Mouse (Mus musculus): Measurements from ENCODE around the gene Nkx2-5.

Nkx2-5 gene

DNA sequence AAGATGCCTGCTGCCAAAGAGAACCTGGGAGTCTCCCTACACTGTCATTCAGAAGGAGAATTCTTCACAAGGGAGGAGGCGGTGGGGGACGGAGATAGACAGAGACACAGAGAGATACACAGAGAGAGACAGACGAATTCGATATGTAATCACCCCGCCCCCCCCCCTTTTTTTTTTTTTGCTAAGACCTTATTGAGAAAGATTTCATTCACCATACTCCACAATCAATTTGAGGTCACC lies at the start of gene Nkx2-5:
Gene Nkx2-5 (minus strand): TSS at position 101 of the 240 bp plus-strand sequence.
- no peak for DNase-seq (ENCODE audit: low spot score in 2 of 2)

DNA sequence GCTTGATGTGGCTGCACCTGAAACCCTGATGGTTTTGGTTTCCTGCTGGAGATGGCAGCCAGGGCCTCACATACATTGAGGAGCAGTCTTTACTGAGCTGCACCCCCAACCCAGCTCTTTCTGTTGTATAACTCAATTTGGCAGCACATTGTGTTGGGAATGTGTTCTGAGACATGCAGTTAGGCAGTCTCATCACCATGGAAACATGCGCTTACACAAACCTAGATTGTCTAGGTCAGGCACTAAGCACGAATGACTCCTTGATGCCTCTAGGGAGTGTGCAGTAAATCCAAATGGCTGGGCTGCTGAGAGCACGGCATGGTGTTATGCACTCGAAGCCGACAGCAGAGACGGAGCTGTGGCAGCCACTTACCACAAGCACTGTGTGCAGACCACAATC lies 49.5 kb upstream of the Nkx2-5 start:
- no peak for DNase-seq (ENCODE audit: low spot score in 2 of 2)

DNA sequence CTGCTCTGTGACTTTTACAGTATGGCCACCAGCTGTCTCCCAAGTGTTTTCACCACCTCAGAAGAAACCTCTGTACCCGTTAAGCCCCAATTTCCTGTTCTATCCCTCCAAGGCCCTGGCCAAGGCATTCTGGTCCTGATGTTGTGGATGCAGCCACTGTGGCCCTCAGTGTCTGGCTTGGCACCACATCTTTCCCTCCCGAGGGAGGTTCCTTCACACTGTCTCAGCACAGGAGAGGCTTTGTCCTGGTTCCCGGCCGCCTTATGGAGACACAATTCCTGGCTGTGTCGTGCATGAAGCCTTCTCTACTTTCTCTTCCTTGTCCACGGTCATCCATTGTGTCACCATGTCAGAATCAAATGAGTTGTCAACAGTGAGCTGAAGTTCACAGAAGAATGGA lies 48.7 kb upstream of the Nkx2-5 start:
- no peak for DNase-seq (ENCODE audit: low spot score in 2 of 2)

DNA sequence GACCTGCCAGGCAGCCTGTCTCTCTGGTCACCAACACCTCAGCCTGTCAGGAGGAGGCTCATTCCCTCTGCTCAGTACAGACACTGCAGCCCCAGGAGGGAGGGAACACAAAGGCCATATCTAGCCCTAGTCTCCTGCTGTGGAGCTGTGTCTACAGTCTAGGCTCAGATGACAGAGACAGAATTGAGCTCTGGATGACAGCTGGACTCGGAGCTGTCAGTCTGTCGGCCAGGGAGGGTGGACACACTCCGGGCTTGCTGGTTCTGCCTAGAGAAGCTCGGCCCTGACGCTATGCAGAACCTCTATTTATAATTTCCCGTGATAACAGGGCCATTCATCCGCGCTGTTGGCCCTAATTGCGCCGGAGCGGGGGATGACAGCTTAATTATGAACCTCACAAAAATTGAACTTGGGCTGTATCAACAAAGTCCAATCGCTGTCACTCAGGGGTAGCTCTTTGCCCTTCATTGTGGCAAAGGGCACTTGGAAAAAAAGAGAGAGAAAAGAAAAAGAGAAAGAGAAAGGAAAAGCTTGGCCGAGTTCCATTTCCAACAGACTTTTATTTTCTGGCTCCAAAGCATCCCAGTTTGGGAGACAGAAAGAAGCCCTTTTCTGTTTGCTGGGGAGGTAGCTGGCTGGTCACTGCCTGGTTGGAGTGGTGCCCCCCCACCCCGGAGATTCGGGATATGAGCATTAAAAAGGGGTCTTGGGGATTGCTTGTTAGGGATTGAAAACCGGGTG lies 48.0 kb upstream of the Nkx2-5 start:
- no peak for DNase-seq (ENCODE audit: low spot score in 2 of 2)

DNA sequence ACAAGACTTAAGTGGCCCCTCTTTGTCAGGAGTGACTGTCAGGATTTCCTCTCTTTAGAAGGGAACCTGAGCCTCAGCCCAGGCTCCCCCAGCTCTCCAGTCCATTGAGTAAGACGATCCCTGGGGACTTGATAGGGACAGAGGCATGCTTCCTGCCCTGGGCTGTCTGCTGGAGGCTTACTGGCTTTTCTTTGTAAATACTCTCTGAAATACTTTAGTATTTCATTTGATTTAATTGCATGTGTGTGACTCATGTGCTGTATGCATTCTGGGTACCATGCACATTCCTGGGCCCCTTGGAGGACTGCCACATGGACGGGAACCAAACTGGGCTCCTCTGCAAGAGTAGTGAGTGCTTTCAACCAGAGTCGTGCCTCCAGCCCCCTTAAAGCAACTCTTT lies 43.1 kb upstream of the Nkx2-5 start:
- no peak for DNase-seq (ENCODE audit: low spot score in 2 of 2)

DNA sequence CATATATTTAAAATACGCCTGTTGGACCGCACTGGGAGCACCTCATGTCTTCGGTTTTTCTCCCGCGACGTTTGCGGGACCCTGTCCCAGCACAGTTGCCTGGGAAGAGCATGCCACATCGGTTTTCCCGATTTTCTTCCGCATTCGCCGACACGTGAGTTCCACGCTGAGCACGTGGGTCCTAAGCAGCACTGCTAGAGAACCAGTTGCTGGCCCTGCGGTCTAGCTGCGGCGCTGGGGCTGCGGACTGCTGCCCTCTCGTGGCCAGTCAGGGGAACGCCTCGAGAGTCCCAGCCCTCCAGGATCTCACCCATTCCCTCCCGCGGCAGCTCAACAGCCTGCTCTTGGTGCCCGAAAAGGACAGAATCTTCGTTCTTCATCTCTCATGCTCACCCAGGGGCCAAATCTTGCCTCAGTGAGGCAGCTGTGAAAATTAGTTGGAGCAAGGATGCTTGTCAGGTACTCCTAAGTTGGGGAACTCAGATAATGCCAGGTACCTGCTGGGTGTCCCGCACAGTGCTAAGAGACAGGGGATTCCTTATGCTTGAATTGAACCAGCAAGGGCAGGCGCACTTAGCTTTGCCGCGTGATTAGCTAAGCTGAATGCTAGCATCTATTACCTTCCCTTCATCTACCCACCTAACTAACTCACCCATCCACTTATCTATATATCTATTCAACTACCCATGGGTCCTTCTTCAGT lies 41.4 kb upstream of the Nkx2-5 start:
- DNase-seq (ENCODE audit: low spot score in 2 of 2) = peak; percentile 65 to 78

DNA sequence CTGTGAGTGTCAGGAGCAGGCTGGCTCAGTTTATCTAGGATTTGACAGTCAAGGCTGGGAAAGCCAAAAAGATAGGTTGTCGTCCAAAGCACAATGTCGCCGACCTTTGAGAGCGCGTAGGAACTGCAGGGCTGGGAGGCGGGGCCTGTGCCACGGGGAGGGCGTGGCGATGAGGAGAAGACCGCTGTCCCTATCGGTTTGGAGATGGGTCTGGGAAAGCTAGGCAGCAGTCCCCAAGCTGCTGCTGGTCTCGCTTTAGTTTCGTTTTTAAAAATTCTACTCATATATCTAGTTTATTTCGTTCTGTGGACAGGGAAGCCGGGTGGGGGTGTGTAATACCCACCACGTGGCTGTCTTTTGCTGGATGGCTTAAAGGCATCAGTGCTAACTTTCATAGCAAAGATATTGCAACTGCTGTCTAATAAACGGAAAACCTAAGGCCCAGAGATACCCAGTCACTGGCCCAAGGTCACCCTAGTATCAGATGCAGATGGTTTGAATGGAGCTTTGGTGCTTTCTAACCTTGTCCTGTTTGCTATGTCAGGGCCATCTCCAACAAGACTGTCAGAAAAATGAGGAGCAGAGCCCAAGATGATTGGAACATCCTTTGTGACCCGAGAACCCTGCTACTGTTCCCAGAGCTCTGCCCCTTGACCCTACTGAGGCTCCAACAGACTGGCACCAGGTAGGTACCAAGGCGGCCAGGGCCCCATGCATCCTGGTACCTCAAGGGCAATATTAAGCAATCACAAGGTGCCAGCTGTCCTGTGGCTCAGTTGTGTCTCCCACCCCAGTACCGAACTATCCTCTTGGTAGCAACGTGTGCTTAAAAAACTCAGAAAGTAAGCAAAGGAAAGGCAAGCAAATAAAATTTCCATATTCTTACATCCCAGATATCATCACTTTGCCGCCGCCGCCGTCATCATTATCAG lies 40.5 kb upstream of the Nkx2-5 start:
- DNase-seq (ENCODE audit: low spot score in 2 of 2) = peak in 1 of 2 experiments; percentile 37

DNA sequence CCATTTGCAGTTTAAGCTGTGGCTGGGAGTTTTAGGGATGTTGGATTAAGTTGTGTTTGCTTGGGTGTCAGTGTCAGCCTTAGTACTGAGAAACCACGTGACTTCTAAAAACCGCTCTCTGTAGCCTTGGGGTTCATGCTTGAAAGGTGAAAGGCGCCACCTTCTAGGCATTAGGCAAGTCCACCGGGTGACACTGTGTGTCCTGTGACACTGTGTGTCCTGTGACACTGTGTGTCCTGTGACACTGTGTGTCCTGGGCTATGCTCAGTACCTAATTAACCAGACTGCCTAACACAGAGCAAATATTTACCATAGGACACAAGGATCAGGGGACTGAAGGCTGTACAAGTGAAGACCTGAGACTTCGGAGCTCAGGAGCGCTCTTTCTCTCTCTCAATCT lies 38.8 kb upstream of the Nkx2-5 start:
- no peak for DNase-seq (ENCODE audit: low spot score in 2 of 2)

DNA sequence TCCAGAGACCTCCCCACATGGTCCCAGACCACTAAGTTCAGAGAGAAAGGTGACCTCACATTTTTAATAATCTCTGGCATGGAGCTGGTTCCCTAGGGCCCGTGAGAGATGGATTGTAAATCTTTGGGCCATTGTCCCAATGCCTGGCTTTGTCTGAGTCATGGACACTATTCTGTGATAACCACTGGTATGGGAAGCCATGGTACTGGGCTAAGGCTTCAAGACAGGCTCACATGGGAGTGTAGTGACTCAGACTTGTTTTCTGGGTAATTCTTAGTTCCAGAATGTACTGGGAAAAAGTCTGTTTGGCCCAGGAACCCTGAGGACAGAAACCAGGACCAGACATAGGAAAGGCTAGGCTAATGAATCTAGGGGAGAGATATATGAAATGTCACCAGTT lies 37.9 kb upstream of the Nkx2-5 start:
- DNase-seq (ENCODE audit: low spot score in 2 of 2) = no peak

DNA sequence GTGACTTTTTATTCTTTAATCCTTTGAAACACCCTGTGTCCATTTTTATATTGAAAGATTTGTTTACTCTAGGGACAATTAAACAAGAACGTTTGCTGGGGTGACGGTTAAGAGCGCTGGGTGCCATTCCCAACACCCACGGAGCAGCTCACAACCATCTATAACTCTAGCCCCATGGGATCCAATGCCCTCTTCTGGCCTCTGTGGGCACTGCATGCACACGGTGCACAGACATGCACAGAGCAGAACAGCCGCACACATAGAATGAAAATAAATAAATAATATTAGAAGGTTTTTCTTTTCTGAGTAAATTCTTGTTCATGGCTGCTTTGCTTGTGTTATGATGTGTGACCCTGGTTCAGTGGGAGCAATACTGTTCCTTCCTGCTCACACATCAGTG lies 34.4 kb upstream of the Nkx2-5 start:
- no peak for DNase-seq (ENCODE audit: low spot score in 2 of 2)

DNA sequence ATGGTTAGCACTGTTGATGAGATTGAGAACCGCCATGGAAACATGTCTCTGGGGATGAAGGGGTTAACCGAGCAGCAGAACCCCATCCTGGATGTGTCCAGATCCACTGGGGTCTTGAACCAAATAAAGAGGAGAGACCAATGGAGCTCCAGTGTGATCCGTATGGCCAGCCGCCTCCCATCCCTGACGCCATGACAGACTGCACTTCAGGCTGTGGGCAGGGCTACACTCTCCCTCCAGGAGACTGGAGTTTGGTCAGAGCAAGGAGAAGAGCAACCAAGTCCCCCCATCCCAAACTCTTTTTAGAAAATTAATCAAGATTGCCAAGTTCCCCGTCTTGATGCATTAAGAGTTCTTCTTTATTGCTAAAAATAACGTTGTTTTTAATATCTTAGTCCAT lies 33.1 kb upstream of the Nkx2-5 start:
- no peak for DNase-seq (ENCODE audit: low spot score in 2 of 2)

DNA sequence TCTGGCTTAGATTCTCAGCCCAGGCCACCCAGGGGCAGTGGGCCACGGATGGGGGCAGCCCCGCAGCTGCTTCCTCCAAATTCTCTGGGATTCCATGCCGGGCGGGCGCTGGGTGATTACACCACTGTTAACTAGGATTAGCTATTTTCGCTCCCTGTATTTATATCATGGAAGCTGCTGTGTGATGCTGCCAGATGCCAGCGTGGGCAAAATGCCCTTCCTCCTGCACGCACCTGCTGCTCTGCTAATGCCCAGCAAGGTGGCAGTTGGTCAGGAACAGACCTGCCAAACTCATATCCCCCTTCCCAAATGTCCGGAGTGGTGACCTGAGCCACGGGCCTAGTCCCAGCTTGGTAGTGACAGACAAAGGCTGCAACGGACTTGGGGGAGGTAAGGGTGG lies 29.7 kb upstream of the Nkx2-5 start:
- DNase-seq (ENCODE audit: low spot score in 2 of 2) = no peak

DNA sequence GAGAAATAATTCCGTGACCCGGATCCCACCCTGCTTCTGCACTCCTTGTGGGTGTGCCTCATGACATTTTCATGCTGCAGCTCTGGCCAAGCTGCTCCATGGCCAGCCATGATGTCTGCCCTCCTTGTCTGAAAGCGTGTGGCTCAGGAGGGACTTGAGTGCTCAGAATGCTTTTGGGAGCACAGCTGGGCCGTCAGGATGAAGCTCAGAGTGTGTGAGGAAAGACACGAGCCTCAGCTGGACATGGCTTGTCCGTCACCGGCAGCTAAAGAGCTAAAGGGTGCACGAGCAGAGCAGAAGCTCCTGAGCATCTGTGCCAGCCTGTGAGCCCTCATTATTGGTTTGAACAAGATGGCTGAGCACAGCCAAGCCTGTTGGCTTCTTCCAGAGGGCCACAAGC lies 28.7 kb upstream of the Nkx2-5 start:
- DNase-seq (ENCODE audit: low spot score in 2 of 2) = no peak

DNA sequence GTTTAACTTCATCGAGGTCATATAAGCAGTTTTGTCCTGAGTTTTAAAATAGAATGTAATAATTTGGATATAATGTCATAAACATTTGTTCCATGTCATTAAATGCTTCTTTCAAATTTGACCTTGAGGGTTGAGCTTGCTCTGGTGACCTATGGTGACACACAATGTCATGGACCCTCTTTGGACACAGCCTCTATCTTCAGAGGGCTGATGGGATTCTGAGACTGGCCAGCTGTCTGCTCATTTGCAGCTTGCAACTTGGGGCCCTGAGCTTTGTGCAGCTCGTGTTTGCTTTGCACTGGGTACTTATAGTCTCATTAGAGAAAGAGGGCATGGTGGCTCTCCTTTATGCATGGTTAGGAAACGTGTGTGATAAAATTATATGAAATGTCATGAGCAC lies 28.1 kb upstream of the Nkx2-5 start:
- DNase-seq (ENCODE audit: low spot score in 2 of 2) = no peak

DNA sequence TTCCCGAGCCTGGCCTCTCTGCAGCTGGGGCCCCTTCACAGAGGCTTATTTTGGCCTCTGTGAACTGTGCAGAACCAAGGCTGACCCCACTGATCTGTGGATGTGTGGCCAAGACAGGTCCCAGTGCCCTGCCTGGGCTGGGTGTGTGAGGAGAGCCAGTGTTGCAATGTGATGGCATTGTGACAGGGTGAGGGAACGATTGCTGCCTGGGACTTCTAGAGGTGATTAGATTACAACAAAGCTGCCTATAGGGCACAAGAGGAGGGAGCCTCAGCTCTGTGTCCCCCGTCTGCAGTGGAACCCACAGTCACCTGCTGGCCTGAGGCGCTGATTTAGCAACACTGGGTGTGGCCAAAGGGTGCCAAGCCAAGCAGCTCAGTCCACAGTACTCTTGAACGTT lies 23.9 kb upstream of the Nkx2-5 start:
- no peak for DNase-seq (ENCODE audit: low spot score in 2 of 2)

DNA sequence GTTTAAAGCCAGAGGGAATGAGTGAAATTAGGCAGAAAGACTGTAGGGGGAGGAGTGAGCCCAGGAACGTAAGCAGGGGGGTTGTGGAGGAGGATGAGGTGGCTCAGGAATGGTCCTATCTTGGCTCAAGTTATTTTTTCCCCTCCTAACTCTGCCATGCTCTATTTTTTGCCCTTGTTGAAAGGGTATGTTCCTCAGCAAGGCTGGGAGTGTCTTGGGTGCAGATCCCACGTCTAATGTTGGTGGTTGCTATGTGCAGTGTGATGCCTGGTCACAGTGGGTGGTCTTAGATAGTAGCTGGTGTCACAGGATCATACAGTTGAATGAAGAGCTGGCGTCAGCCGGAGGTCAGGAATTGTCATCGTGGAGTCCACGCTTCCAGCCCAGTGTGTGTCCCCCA lies 20.3 kb upstream of the Nkx2-5 start:
- DNase-seq (ENCODE audit: low spot score in 2 of 2) = no peak

DNA sequence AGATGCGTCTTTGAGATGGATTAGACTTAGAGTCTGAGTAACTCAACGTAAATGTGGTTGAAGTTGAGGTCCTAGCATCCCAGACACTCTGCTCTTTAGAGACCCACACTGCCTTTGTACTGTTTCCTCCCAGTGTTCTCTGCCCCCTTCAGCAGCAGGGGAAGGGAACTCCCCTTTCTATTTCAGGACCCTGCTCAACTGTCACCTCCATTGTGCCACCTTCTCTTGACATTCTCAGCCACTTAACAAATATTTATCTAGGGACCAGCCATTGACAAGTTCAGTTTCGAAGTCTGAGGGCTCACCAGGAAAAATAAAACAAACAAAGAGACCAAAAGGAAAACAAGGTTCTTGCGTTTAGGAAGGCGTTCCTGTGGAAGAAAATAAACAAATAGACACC lies 19.5 kb upstream of the Nkx2-5 start:
- DNase-seq (ENCODE audit: low spot score in 2 of 2) = no peak

DNA sequence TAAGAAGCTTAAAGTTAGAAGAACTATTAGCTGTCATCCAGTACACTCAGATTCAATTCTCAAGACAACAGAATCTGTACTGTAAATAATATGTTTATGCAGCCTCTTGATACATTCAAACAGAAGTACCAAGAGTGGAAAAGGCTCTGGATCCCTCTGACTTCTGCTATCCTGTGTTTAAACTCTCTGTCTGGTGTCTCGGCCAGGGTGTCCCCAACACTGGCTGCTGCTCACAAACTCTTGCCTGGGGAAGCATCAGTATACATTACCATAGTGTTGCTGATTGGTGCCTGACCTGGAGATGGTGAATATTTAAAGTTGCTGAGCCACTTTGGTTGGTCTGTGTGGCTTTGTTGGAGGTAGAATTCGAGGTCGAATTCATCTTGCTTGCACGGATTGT lies 17.0 kb upstream of the Nkx2-5 start:
- no peak for DNase-seq (ENCODE audit: low spot score in 2 of 2)

DNA sequence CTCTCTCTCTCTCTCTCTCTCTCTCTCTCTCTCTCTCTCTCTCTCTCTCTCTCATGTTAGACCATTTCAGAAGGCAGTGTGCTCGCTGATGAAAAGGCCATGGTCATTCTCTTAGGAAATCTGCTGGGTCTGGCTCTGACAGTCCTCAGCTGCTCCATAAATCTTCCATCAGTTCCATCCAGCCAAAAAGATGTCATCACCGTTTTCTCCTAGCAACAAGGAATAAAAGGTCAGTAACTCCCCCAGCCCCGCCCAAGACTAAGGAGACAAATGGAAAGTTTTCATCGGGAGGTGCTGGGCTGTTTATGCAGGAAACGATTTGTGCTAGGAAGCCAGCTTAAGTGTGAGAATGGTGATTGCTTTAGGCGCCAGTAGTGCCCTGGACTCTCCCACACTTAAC lies 16.6 kb upstream of the Nkx2-5 start:
- DNase-seq (ENCODE audit: low spot score in 2 of 2) = no peak

DNA sequence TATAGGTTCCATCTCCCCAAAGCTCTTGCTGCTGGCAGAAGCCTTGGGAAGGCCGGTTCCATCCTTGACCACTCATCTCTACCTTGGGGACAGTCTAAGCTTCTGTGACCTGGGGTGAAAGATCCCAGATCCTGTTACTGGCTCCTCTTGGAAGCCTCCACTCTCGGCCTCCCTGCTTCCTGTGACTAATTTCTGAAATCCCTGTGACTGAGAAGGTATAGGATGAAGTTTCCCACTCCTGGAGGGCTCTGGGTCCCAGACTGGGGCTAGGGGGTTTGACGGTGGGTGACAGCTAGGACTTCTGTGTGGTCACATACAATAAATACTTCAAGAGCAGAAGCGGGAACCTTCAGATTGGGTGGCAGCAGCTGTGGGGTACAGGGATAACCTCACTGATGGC lies 16.1 kb upstream of the Nkx2-5 start:
- no peak for DNase-seq (ENCODE audit: low spot score in 2 of 2)

DNA sequence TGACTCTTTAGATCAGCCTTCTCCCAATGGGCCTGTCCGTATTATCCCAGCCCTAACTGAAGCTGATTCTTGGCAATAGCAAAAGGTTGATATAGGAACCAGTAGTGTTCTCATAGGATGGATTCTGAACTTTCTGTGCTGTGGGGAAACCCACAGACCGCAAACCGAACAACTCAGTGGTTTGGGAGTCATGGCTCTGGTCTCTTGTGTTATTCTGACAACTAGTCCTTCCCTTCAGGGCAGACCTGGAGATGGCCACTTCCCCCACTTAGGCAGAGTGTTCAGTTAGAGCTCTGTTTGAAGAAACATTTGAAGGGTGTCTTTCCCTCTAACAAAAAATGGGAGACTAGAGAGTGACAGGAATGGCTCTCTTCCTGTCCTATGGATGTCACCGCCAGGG lies 7.5 kb upstream of the Nkx2-5 start:
- DNase-seq (ENCODE audit: low spot score in 2 of 2) = no peak

DNA sequence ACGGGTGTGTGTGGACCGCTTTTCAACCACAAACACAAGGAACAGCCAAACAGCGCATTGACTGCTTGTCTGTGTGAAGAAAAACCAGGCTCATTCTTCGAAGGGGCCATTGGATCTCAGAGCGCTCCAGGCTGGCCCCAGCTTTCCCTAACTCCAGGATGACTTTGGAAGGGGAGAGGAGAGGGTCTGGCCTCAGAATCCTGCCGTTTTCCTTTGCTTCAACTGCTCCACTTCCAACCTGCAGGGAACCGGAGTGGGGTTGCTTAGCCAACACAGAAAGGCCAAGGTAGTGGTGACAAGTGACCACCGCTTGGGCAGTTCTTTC lies 6.3 kb upstream of the Nkx2-5 start:
- DNase-seq (ENCODE audit: low spot score in 2 of 2) = no peak

Data from frontal cortex, postnatal 25 days (tissue).